Mouse (Mus musculus) forebrain, embryonic 11.5 days (tissue): Measurements from ENCODE around the gene Limch1. TPM values are rescaled to one million over a fixed set of nuclear protein-coding genes. Genes with fewer than 3 reads are reported as not detected.

ENCODE experiments used
- ATAC-seq: fragments of 200-750 bp; cut with Nextera tagmentation; replicated peaks from 2 replicates; pipeline ENCODE4 v1.8.0; 2017; ENCODE audit warnings: moderate TSS enrichment; ENCODE audit not compliant: low FRiP score
- DNase-seq: peaks from one replicate; pipeline ENCODE4 v3.0.0-alpha.2; 2017; ENCODE audit warnings: low spot score
- H3K27ac ChIP-seq: fragments of 300-500 bp; sonication (generic); 2 replicates; pipeline ENCODE4 v1.5.1; 2014; ENCODE audit warnings: low read depth, low read length
- H3K27me3 ChIP-seq: fragments of 300-500 bp; sonication (generic); 2 replicates; pipeline ENCODE4 v1.6.1; 2014; ENCODE audit warnings: mild to moderate bottlenecking, low read length, mixed read lengths; ENCODE audit not compliant: control insufficient read depth, insufficient read depth
- H3K36me3 ChIP-seq: fragments of 300-500 bp; sonication (generic); 2 replicates; pipeline ENCODE4 v1.6.1; 2014; ENCODE audit warnings: mild to moderate bottlenecking, low read length, moderate library complexity, mixed read lengths; ENCODE audit not compliant: control insufficient read depth, insufficient read depth
- H3K4me1 ChIP-seq: fragments of 300-500 bp; sonication (generic); replicated peaks from 2 replicates; pipeline ENCODE4 v1.6.1; 2014; ENCODE audit warnings: low read length, mixed read lengths; ENCODE audit not compliant: control insufficient read depth, insufficient read depth
- H3K4me2 ChIP-seq: fragments of 300-500 bp; sonication (generic); 2 replicates; pipeline ENCODE4 v1.6.1; 2014; ENCODE audit warnings: low read depth, mild to moderate bottlenecking, low read length, moderate library complexity, mixed read lengths; ENCODE audit not compliant: severe bottlenecking
- H3K4me3 ChIP-seq: fragments of 300-500 bp; sonication (generic); 2 replicates; pipeline ENCODE4 v1.5.1; 2014; ENCODE audit warnings: low read depth, low read length
- H3K9ac ChIP-seq: fragments of 300-500 bp; sonication (generic); 2 replicates; pipeline ENCODE4 v1.6.1; 2014; ENCODE audit warnings: low read length
- H3K9me3 ChIP-seq: fragments of 300-500 bp; sonication (generic); 2 replicates; pipeline ENCODE4 v1.6.1; 2016; ENCODE audit warnings: low read length, mixed read lengths; ENCODE audit not compliant: control insufficient read depth
- WGBS: fragments of 180-500 bp; shearing (Covaris S2); extraction: QIAGEN DNeasy Blood & Tissue Kit; methylation state at CpG from one replicate; pipeline ENCODE4 v1.1.7; 2014; 5-methylcytosine and 5-hydroxymethylcytosine counted together
- polyA plus RNA-seq: library from polyadenylated mRNA; unstranded; fragments of >200 nt; fragmentation: Nextera tagmentation; extraction: Ambion mirVana; gene quantifications from 2 replicates; pipeline ENCODE4 v1.2.1, GENCODE M21; 2014

Limch1 gene
- polyA plus RNA-seq, 1 experiment from 2014 or later = 41.7 TPM

- H3K4me2 ChIP-seq = no peak overlapping the region
- DNase-seq = no peak
- no peaks in the 10 kb centered on the region for H3K9me3 ChIP-seq
- no peak overlapping the region for H3K27ac ChIP-seq
- H3K4me3 ChIP-seq = no peak overlapping the region
- no peak overlapping the region for H3K9ac ChIP-seq
- no peak for ATAC-seq
- no peaks in the 10 kb centered on the region for H3K36me3 ChIP-seq
- H3K27me3 ChIP-seq = no peaks in the 10 kb centered on the region
- H3K4me1 ChIP-seq = no peaks in the 10 kb centered on the region
- 87% methylated on average over 7 of the region's 7 CpGs for WGBS
These were observed 287.0 kb downstream of the Limch1 start for GRCm38 (mm10) chr5:67032601-67033000.

GRCm38 (mm10) chr5:67043932-67044331, 298.3 kb downstream of the Limch1 start:
- H3K9me3 ChIP-seq = no peaks in the 10 kb centered on the region
- DNase-seq (no peak), ATAC-seq (no peak)
- no peaks in the 10 kb centered on the region for H3K4me1 ChIP-seq
- WGBS = 87% methylated on average over 8 of the region's 9 CpGs
- H3K36me3 ChIP-seq = no peaks in the 10 kb centered on the region
- H3K4me3 ChIP-seq = no peak overlapping the region
- H3K27me3 ChIP-seq = no peaks in the 10 kb centered on the region
- no peak overlapping the region for H3K27ac ChIP-seq
- no peak overlapping the region for H3K4me2 ChIP-seq
- H3K9ac ChIP-seq = no peak overlapping the region

GRCm38 (mm10) chr5:67048003-67048402, 302.4 kb downstream of the Limch1 start:
- Histone ChIP-seq H3K27ac (no peak overlapping the region), H3K4me2 (no peak overlapping the region), H3K9ac (no peak overlapping the region), H3K4me1 (no peaks in the 10 kb centered on the region), H3K4me3 (no peak overlapping the region), H3K27me3 (no peaks in the 10 kb centered on the region), H3K36me3 (no peaks in the 10 kb centered on the region), H3K9me3 (no peaks in the 10 kb centered on the region)
- peak; percentile 51; the same call in 1 of the 2 replicates for ATAC-seq
- WGBS = 19% methylated on average over 4 of the region's 4 CpGs
- peak; percentile 80 for DNase-seq

GRCm38 (mm10) chr5:67057803-67058202, 312.2 kb downstream of the Limch1 start:
- Histone ChIP-seq H3K9me3 (no peaks in the 10 kb centered on the region), H3K9ac (no peak overlapping the region), H3K4me3 (no peak overlapping the region), H3K36me3 (no peaks in the 10 kb centered on the region), H3K27me3 (no peaks in the 10 kb centered on the region), H3K4me2 (no peak overlapping the region), H3K27ac (no peak overlapping the region), H3K4me1 (no peaks in the 10 kb centered on the region)
- ATAC-seq (no peak), DNase-seq (no peak)
- WGBS = 84% methylated on average over 6 of the region's 6 CpGs

GRCm38 (mm10) chr5:67060519-67060918, 314.9 kb downstream of the Limch1 start:
- H3K4me3 ChIP-seq = no peak overlapping the region
- no peak overlapping the region for H3K27ac ChIP-seq
- no peak for DNase-seq
- WGBS = 76% methylated on average over 2 of the region's 4 CpGs
- H3K36me3 ChIP-seq = no peaks in the 10 kb centered on the region
- no peak overlapping the region for H3K9ac ChIP-seq
- no peak overlapping the region for H3K4me2 ChIP-seq
- no peaks in the 10 kb centered on the region for H3K27me3 ChIP-seq
- ATAC-seq = no peak
- H3K4me1 ChIP-seq = no peaks in the 10 kb centered on the region
- H3K9me3 ChIP-seq = no peaks in the 10 kb centered on the region

- no peaks in the 10 kb centered on the region for H3K36me3 ChIP-seq
- DNase-seq (no peak), ATAC-seq (no peak)
- no peak overlapping the region for H3K27ac ChIP-seq
- H3K9me3 ChIP-seq = no peaks in the 10 kb centered on the region
- no peaks in the 10 kb centered on the region for H3K27me3 ChIP-seq
- no peak overlapping the region for H3K4me3 ChIP-seq
- H3K4me1 ChIP-seq = no peaks in the 10 kb centered on the region
- WGBS = 90% methylated on average over 9 of the region's 9 CpGs
- no peak overlapping the region for H3K4me2 ChIP-seq
- no peak overlapping the region for H3K9ac ChIP-seq
These were observed 318.0 kb downstream of the Limch1 start for GRCm38 (mm10) chr5:67063596-67063995.

- ATAC-seq = no peak
These were observed 337.5 kb downstream of the Limch1 start for GRCm38 (mm10) chr5:67083117-67083516.

GRCm38 (mm10) chr5:67090856-67091255, 345.2 kb downstream of the Limch1 start:
- H3K9ac ChIP-seq = no peak overlapping the region
- no peak overlapping the region for H3K4me2 ChIP-seq
- no peak overlapping the region for H3K4me3 ChIP-seq
- H3K27me3 ChIP-seq = peaks cover 39% of the 10 kb centered on the region
- H3K27ac ChIP-seq = no peak overlapping the region
- peaks cover under 1% of the 10 kb centered on the region; the same call in 1 of the 2 replicates for H3K4me1 ChIP-seq
- no peaks in the 10 kb centered on the region for H3K36me3 ChIP-seq
- no peak for ATAC-seq
- no peaks in the 10 kb centered on the region for H3K9me3 ChIP-seq
- DNase-seq = no peak
- WGBS = 74% methylated on average over 5 of the region's 5 CpGs

More at GRCm38 (mm10) chr5:67083117-67083516, 337.5 kb downstream of the Limch1 start:
- Histone ChIP-seq H3K4me1 (no peaks in the 10 kb centered on the region), H3K9ac (no peak overlapping the region), H3K27ac (no peak overlapping the region), H3K36me3 (no peaks in the 10 kb centered on the region), H3K4me2 (no peak overlapping the region), H3K27me3 (no peaks in the 10 kb centered on the region), H3K4me3 (no peak overlapping the region), H3K9me3 (peaks cover 2% of the 10 kb centered on the region; the same call in 1 of the 2 replicates)
- 23% methylated on average over 6 of the region's 6 CpGs for WGBS
- no peak for DNase-seq

- Histone ChIP-seq H3K36me3 (no peaks in the 10 kb centered on the region), H3K9me3 (no peaks in the 10 kb centered on the region), H3K4me1 (peaks cover 6% of the 10 kb centered on the region; the same call in 1 of the 2 replicates), H3K27ac (no peak overlapping the region), H3K4me2 (no peak overlapping the region), H3K4me3 (no peak overlapping the region), H3K27me3 (peaks cover 45% of the 10 kb centered on the region), H3K9ac (no peak overlapping the region)
- no peak for DNase-seq
- ATAC-seq = no peak
- 24% methylated on average over 4 of the region's 4 CpGs for WGBS
These were observed 346.1 kb downstream of the Limch1 start for GRCm38 (mm10) chr5:67091766-67092165.
